Comparison of ENCODE assay signal across 9 mouse cellular contexts in genomic region chr2:84636231-84636741, GRCm38 (mm10). TPM values are rescaled to one million over a fixed set of nuclear protein-coding genes. Genes with fewer than 3 reads are reported as not detected.
DNase-seq lines count a peak whose midpoint lies in the region; ATAC-seq and TF ChIP-seq lines count a peak whose summit lies in the region.
"Had no signal": no experiment of that assay in that cellular context is flagged by ENCODE, and none has a peak within 500 bp of the region (broad histone marks: within the 10 kb centered on the region; RNA-seq: fewer than 3 reads in every experiment).

No protein-coding gene starts in this region.

- H3K27me3 ChIP-seq in forebrain, embryonic 10.5 days (ENCODE audit: poor library complexity, severe bottlenecking), result no peaks in the 10 kb centered on the region
- no peaks in the 10 kb centered on the region for H3K27me3 ChIP-seq in hindbrain, embryonic 16.5 days (replicated peaks; ENCODE audit: control insufficient read depth, insufficient read depth, low read length)
- no peaks in the 10 kb centered on the region for H3K27me3 ChIP-seq in liver, embryonic 11.5 days (replicated peaks; ENCODE audit: control insufficient read depth, insufficient read depth, low read length)
- no peaks in the 10 kb centered on the region for H3K27me3 ChIP-seq in neural tube, embryonic 11.5 days (ENCODE audit: control insufficient read depth, insufficient read depth, low read length)

- TF ChIP-seq CTCF in bone marrow macrophage, adult 2 months (IDR thresholded peaks at IDR 0.05; ENCODE audit: low read depth, low read length), result no peak

- no peak for TF ChIP-seq POLR2A in bone marrow macrophage, adult 2 months (IDR thresholded peaks at IDR 0.05; ENCODE audit: borderline replicate concordance, low read depth, low read length)

- peaks cover 7% of the 10 kb centered on the region; the same call in 1 of the 2 replicates for H3K36me3 ChIP-seq in forebrain, embryonic 10.5 days (replicated peaks)
- H3K36me3 ChIP-seq in hindbrain, embryonic 16.5 days (ENCODE audit: control insufficient read depth, insufficient read depth, low read length), result no peaks in the 10 kb centered on the region
- no peaks in the 10 kb centered on the region for H3K36me3 ChIP-seq in liver, embryonic 11.5 days (ENCODE audit: control insufficient read depth, insufficient read depth, low read length)
- H3K36me3 ChIP-seq in neural tube, embryonic 11.5 days (ENCODE audit: control insufficient read depth, insufficient read depth, low read length), result no peaks in the 10 kb centered on the region

- H3K4me3 ChIP-seq in bone marrow macrophage, adult 2 months (ENCODE audit: insufficient read depth, low read length), result no peak overlapping the region; the same call in 1 of the 2 replicates
- peak overlapping the region; percentile 33 for H3K4me3 ChIP-seq in forebrain, embryonic 10.5 days
- no peak overlapping the region for H3K4me3 ChIP-seq in hindbrain, embryonic 16.5 days (ENCODE audit: low read length)
- H3K4me3 ChIP-seq in liver, embryonic 11.5 days (ENCODE audit: low read depth, low read length), result peak overlapping the region; percentile 5; the same call in 1 of the 2 replicates
- no peak overlapping the region for H3K4me3 ChIP-seq in neural tube, embryonic 11.5 days (ENCODE audit: low read depth, low read length)

- peaks cover 76% of the 10 kb centered on the region for H3K4me1 ChIP-seq in bone marrow macrophage, adult 2 months (ENCODE audit: control insufficient read depth, insufficient read depth, low read length)
- H3K4me1 ChIP-seq in forebrain, embryonic 10.5 days, result peaks cover 70% of the 10 kb centered on the region
- H3K4me1 ChIP-seq in hindbrain, embryonic 16.5 days (ENCODE audit: control insufficient read depth, insufficient read depth, low read depth, low read length), result peaks cover 34% of the 10 kb centered on the region
- H3K4me1 ChIP-seq in liver, embryonic 11.5 days (replicated peaks; ENCODE audit: control insufficient read depth, insufficient read depth, low read length), result peaks cover 60% of the 10 kb centered on the region
- H3K4me1 ChIP-seq in neural tube, embryonic 11.5 days (ENCODE audit: control insufficient read depth, insufficient read depth, low read length), result peaks cover 30% of the 10 kb centered on the region

- peak overlapping the region; percentile 58 for H3K27ac ChIP-seq in bone marrow macrophage, adult 2 months (ENCODE audit: insufficient read depth, low read depth, low read length)
- peak overlapping the region; percentile 84 for H3K27ac ChIP-seq in forebrain, embryonic 10.5 days
- peak overlapping the region; percentile 84 for H3K27ac ChIP-seq in hindbrain, embryonic 16.5 days (ENCODE audit: low read depth, low read length)
- H3K27ac ChIP-seq in liver, embryonic 11.5 days (ENCODE audit: low read depth, low read length), result peak overlapping the region; percentile 73
- peak overlapping the region; percentile 87 for H3K27ac ChIP-seq in neural tube, embryonic 11.5 days (ENCODE audit: low read depth, low read length)

- no peak for DNase-seq in forebrain, embryonic 10.5 days (ENCODE audit: extremely low spot score, low spot score)
- DNase-seq in liver, embryonic 11.5 days (ENCODE audit: low spot score), result no peak
- peak; percentile 18 for DNase-seq in neural tube, embryonic 11.5 days (ENCODE audit: low spot score)
- DNase-seq in gastrocnemius, postnatal 4 days (ENCODE audit: low spot score in 2 of 2), result no peak
- DNase-seq in cerebellum, postnatal 4 days (ENCODE audit: low spot score in 2 of 2), result no peak
- DNase-seq in gastrocnemius, postnatal 10 days, result no peak

- H3K9me3 ChIP-seq in forebrain, embryonic 10.5 days, result no peaks in the 10 kb centered on the region
- H3K9me3 ChIP-seq in hindbrain, embryonic 16.5 days (ENCODE audit: control insufficient read depth, low read length), result no peaks in the 10 kb centered on the region
- no peaks in the 10 kb centered on the region for H3K9me3 ChIP-seq in liver, embryonic 11.5 days (ENCODE audit: control insufficient read depth, low read length)
- H3K9me3 ChIP-seq in neural tube, embryonic 11.5 days (ENCODE audit: control insufficient read depth, low read length), result no peaks in the 10 kb centered on the region

- no peak for ATAC-seq in hindbrain, embryonic 16.5 days
- peak; percentile 39 for ATAC-seq in liver, embryonic 11.5 days (replicated peaks; ENCODE audit: low FRiP score)
- no peak for ATAC-seq in neural tube, embryonic 11.5 days (ENCODE audit: insufficient read depth, low FRiP score, low TSS enrichment)

- H3K4me2 ChIP-seq in hindbrain, embryonic 16.5 days (ENCODE audit: low read length), result peak overlapping the region; percentile 30
- peak overlapping the region; percentile 59 for H3K4me2 ChIP-seq in liver, embryonic 11.5 days
- H3K4me2 ChIP-seq in neural tube, embryonic 11.5 days (ENCODE audit: low read depth), result peak overlapping the region; percentile 26

- no peak overlapping the region for H3K9ac ChIP-seq in hindbrain, embryonic 16.5 days (ENCODE audit: low read depth, low read length)
- no peak overlapping the region; the same call in 1 of the 2 replicates for H3K9ac ChIP-seq in liver, embryonic 11.5 days (ENCODE audit: low read depth, low read length)
- H3K9ac ChIP-seq in neural tube, embryonic 11.5 days (ENCODE audit: low read length), result peak overlapping the region; percentile 26; the same call in 1 of the 2 replicates

- WGBS in forebrain, embryonic 10.5 days, result 31% methylated on average over 8 of the region's 8 CpGs
- WGBS in hindbrain, embryonic 16.5 days, result 20% methylated on average over 8 of the region's 8 CpGs
- 32% methylated on average over 8 of the region's 8 CpGs for WGBS in liver, embryonic 11.5 days
- 12% methylated on average over 8 of the region's 8 CpGs for WGBS in neural tube, embryonic 11.5 days

RNA-seq across cellular contexts. Expression of gene Ctnnd1, which starts 14.3 kb away (rescaled TPM):
- 99.2 and 110 TPM in 2 replicates for polyA plus RNA-seq in bone marrow macrophage, adult 2 months (2012; ENCODE audit: insufficient read depth, insufficient read length, missing spikeins)
- 40.6 and 43.9 TPM in 2 replicates for polyA plus RNA-seq in forebrain, embryonic 10.5 days (2016; fragmentation: Nextera tagmentation; extraction: Ambion mirVana)
- polyA plus RNA-seq in hindbrain, embryonic 16.5 days (2015; fragmentation: Nextera tagmentation; extraction: Ambion mirVana), result 24.4 and 31.8 TPM in 2 replicates
- polyA plus RNA-seq in liver, embryonic 11.5 days (2014; fragmentation: Nextera tagmentation; extraction: Ambion mirVana), result 21.9 and 27.1 TPM in 2 replicates
- polyA plus RNA-seq in neural tube, embryonic 11.5 days (2014; fragmentation: Nextera tagmentation; extraction: Ambion mirVana), result 37.5 and 43.0 TPM in 2 replicates
- total RNA-seq in gastrocnemius, postnatal 4 days (2021), result 10 to 100 TPM; 89.3 to 97.3 TPM
- 10 to 100 TPM; 54.4 to 68.8 TPM for total RNA-seq in gastrocnemius, postnatal 10 days (2021)

RNA-seq across cellular contexts. Expression of gene Btbd18, which starts 22.6 kb away (rescaled TPM):
- polyA plus RNA-seq in bone marrow macrophage, adult 2 months (2012; ENCODE audit: insufficient read depth, insufficient read length, missing spikeins), result not detected in 2 replicates
- 0.32 and 0.58 TPM in 2 replicates for polyA plus RNA-seq in forebrain, embryonic 10.5 days (2016; fragmentation: Nextera tagmentation; extraction: Ambion mirVana)
- polyA plus RNA-seq in hindbrain, embryonic 16.5 days (2015; fragmentation: Nextera tagmentation; extraction: Ambion mirVana), result 0.26 and 0.44 TPM in 2 replicates
- polyA plus RNA-seq in liver, embryonic 11.5 days (2014; fragmentation: Nextera tagmentation; extraction: Ambion mirVana), result 0.18 and 0.22 TPM in 2 replicates
- polyA plus RNA-seq in neural tube, embryonic 11.5 days (2014; fragmentation: Nextera tagmentation; extraction: Ambion mirVana), result 0.21 and 0.27 TPM in 2 replicates
- total RNA-seq in gastrocnemius, postnatal 4 days (2021), result under 1 TPM in 1 of 2 experiments, not detected in 1; 0.08 TPM
- under 1 TPM in 1 of 2 experiments, not detected in 1; 0.09 TPM for total RNA-seq in gastrocnemius, postnatal 10 days (2021)
- polyA plus RNA-seq: brain, embryonic 14.5 days had no signal

RNA-seq across cellular contexts. Expression of gene Selenoh, which starts 34.3 kb away (rescaled TPM):
- 24.2 and 24.5 TPM in 2 replicates for polyA plus RNA-seq in bone marrow macrophage, adult 2 months (2012; ENCODE audit: insufficient read depth, insufficient read length, missing spikeins)
- 552 and 592 TPM in 2 replicates for polyA plus RNA-seq in forebrain, embryonic 10.5 days (2016; fragmentation: Nextera tagmentation; extraction: Ambion mirVana)
- polyA plus RNA-seq in hindbrain, embryonic 16.5 days (2015; fragmentation: Nextera tagmentation; extraction: Ambion mirVana), result 184 and 198 TPM in 2 replicates
- 241 and 264 TPM in 2 replicates for polyA plus RNA-seq in liver, embryonic 11.5 days (2014; fragmentation: Nextera tagmentation; extraction: Ambion mirVana)
- polyA plus RNA-seq in neural tube, embryonic 11.5 days (2014; fragmentation: Nextera tagmentation; extraction: Ambion mirVana), result 378 and 404 TPM in 2 replicates
- 10 to 100 TPM; 32.2 to 49.9 TPM for total RNA-seq in gastrocnemius, postnatal 4 days (2021)
- total RNA-seq in gastrocnemius, postnatal 10 days (2021), result 10 to 100 TPM; 25.4 to 26.7 TPM

RNA-seq across cellular contexts. Expression of gene Gm28635, which starts 41.6 kb away (rescaled TPM):
- polyA plus RNA-seq in bone marrow macrophage, adult 2 months (2012; ENCODE audit: insufficient read depth, insufficient read length, missing spikeins), result not detected in 2 replicates
- polyA plus RNA-seq in forebrain, embryonic 10.5 days (2016; fragmentation: Nextera tagmentation; extraction: Ambion mirVana), result not detected in 2 replicates
- polyA plus RNA-seq in hindbrain, embryonic 16.5 days (2015; fragmentation: Nextera tagmentation; extraction: Ambion mirVana), result not detected in 2 replicates
- not detected in 2 replicates for polyA plus RNA-seq in liver, embryonic 11.5 days (2014; fragmentation: Nextera tagmentation; extraction: Ambion mirVana)
- polyA plus RNA-seq in neural tube, embryonic 11.5 days (2014; fragmentation: Nextera tagmentation; extraction: Ambion mirVana), result not detected in 2 replicates
- total RNA-seq in gastrocnemius, postnatal 4 days (2021), result under 1 TPM; 0.08 to 0.76 TPM
- total RNA-seq in gastrocnemius, postnatal 10 days (2021), result not detected

RNA-seq across cellular contexts. Expression of gene Med19, which starts 41.9 kb away (rescaled TPM):
- polyA plus RNA-seq in bone marrow macrophage, adult 2 months (2012; ENCODE audit: insufficient read depth, insufficient read length, missing spikeins), result 20.4 and 22.9 TPM in 2 replicates
- 50.1 and 51.5 TPM in 2 replicates for polyA plus RNA-seq in forebrain, embryonic 10.5 days (2016; fragmentation: Nextera tagmentation; extraction: Ambion mirVana)
- polyA plus RNA-seq in hindbrain, embryonic 16.5 days (2015; fragmentation: Nextera tagmentation; extraction: Ambion mirVana), result 50.7 and 51.3 TPM in 2 replicates
- polyA plus RNA-seq in liver, embryonic 11.5 days (2014; fragmentation: Nextera tagmentation; extraction: Ambion mirVana), result 43.4 and 44.9 TPM in 2 replicates
- polyA plus RNA-seq in neural tube, embryonic 11.5 days (2014; fragmentation: Nextera tagmentation; extraction: Ambion mirVana), result 59.4 and 59.6 TPM in 2 replicates
- 10 to 100 TPM; 17.8 to 19.3 TPM for total RNA-seq in gastrocnemius, postnatal 4 days (2021)
- total RNA-seq in gastrocnemius, postnatal 10 days (2021), result 10 to 100 TPM; 11.0 to 13.6 TPM

Comparison
In these comparisons a context has a peak if more than half of its experiments do, and no peak if none do; other contexts are left out.
1. H3K4me3 ChIP-seq: peak in forebrain, embryonic 10.5 days (single experiment) and liver, embryonic 11.5 days (single experiment); none in bone marrow macrophage, adult 2 months (single experiment), hindbrain, embryonic 16.5 days (single experiment) and neural tube, embryonic 11.5 days (single experiment).
2. Peak in every context shown above with its lines, with median percentiles within 50 percentile points of each other: H3K27ac ChIP-seq and H3K4me2 ChIP-seq.